Mouse (Mus musculus): ENCODE results near the gene Gm3417.
"Not testable (repeated sequence)": the region's sequence is repeated elsewhere in the genome, so short reads cannot be mapped to it uniquely, and the experiment has no call there.

- not testable (repeated sequence) for TF ChIP-seq CTCF (IDR thresholded peaks at IDR 0.05); EP300 (IDR thresholded peaks at IDR 0.05; ENCODE audit: insufficient read depth, low read depth, low read length)
Measured at GRCm38 (mm10) chr17:15009088-15009487, 30.5 kb upstream of the Gm3417 start.

All from heart, adult 2 months (tissue).